Mouse (Mus musculus): Measurements from ENCODE around the gene Polr1d.

DNA sequence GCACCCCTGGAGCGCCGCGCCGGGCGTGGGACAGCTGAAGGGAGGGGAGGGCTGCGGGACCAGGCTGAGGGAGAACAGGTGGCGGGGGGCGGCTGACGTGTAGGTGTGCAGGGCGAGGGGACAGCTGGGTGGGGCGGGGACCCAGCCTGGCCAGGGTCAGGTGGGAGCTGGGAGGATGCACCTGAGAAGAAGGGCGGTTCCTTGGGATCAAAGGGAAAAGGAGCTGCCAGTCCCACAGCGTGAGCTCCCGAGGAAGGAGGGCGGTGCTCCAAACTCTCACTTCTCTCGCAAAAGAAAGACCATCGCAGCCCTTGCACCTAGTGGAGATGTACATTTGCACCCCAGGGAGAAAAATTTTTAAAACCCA lies at the start of gene Polr1d:
- TF ChIP-seq POLR2A (IDR thresholded peaks at IDR 0.05; ENCODE audit: low read depth, low read length) (no peak), CTCF (IDR thresholded peaks at IDR 0.05; ENCODE audit: extremely low read depth, insufficient read length, insufficient replicate concordance, low read depth, low read length) (no peak)
